Mouse (Mus musculus) heart, adult 11 months (tissue): ENCODE results near the gene Prune1.

ENCODE experiments used
- DNase-seq: peaks from one replicate; pipeline ENCODE4 v3.0.0; 2022

Prune1 gene

GRCm38 (mm10) chr3:95208286-95208685, 73.6 kb downstream of the Prune1 start:
- DNase-seq, result no peak

GRCm38 (mm10) chr3:95203880-95204279, 78.0 kb downstream of the Prune1 start:
- DNase-seq, result no peak
